Mouse (Mus musculus) ES-E14 (cell line): Measurements from ENCODE around the gene Sytl4.

ENCODE experiments used
- HCFC1 ChIP-seq: IDR thresholded peaks from 2 replicates; pipeline ENCODE4 v1.6.1; 2012; ENCODE audit warnings: low read length, inconsistent platforms, borderline replicate concordance; ENCODE audit not compliant: insufficient read depth
- ZNF384 ChIP-seq: IDR thresholded peaks from 2 replicates; pipeline ENCODE4 v1.6.1; 2012; ENCODE audit warnings: low read depth, low read length, inconsistent platforms

DNA sequence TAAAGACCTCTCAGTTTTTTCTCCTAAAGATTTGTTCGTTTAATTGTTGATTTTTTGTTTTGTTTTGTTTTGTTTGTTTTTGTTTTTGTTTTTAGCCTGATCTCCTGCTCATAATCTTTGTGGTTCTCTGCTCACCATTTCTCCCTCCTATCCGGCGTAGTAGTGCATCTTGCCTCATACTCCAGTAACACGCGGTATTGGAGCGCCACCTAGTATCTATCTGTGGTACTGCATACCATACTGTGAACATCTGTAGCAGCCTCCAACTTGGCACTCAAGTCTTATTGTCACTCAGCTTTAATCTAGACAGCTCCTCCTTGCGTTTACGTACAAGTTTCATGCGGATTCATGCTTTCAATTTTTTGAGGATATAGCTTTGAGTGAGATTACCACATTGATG lies 37.4 kb upstream of the Sytl4 start:
- TF ChIP-seq ZNF384 (no peak), HCFC1 (no peak)
